Mouse (Mus musculus) liver, adult 2 months (tissue): ENCODE data around the gene Tpt1. TPM values are rescaled to one million over a fixed set of nuclear protein-coding genes. Genes with fewer than 3 reads are reported as not detected.
A peak's percentile ranks its signal among the peaks of the same experiment; 100 is the strongest.

ENCODE experiments used
- DNase-seq: peaks from one replicate; pipeline ENCODE4 v3.0.0-alpha.2; 2011; ENCODE audit warnings: low read depth, low spot score; ENCODE audit errors: extremely low read depth
- H3K27ac ChIP-seq: fragments of 200-500 bp; replicated peaks from 2 replicates; pipeline ENCODE4 v1.5.1; 2012; ENCODE audit warnings: low read depth, mild to moderate bottlenecking, control low read depth, inconsistent platforms, low read length; ENCODE audit not compliant: insufficient read depth
- H3K27me3 ChIP-seq: fragments of 200-500 bp; 2 replicates; pipeline ENCODE4 v1.6.1; 2012; ENCODE audit warnings: mild to moderate bottlenecking, moderate library complexity, low read length, inconsistent platforms; ENCODE audit not compliant: control insufficient read depth, insufficient read depth
- H3K36me3 ChIP-seq: fragments of 200-500 bp; 2 replicates; pipeline ENCODE4 v1.6.1; 2012; ENCODE audit warnings: low read length, inconsistent platforms; ENCODE audit not compliant: control insufficient read depth, insufficient read depth
- H3K4me1 ChIP-seq: fragments of 200-500 bp; 2 replicates; pipeline ENCODE4 v1.6.1; 2011; ENCODE audit warnings: low read length; ENCODE audit not compliant: control insufficient read depth, insufficient read depth
- H3K4me3 ChIP-seq: fragments of 200-500 bp; 2 replicates; pipeline ENCODE4 v1.5.1; 2011; ENCODE audit warnings: low read depth, mild to moderate bottlenecking, control low read depth, low read length, moderate library complexity; ENCODE audit not compliant: insufficient read depth
- H3K79me2 ChIP-seq: fragments of 200-500 bp; 2 replicates; pipeline ENCODE4 v1.6.1; 2012; ENCODE audit warnings: inconsistent platforms, mild to moderate bottlenecking, low read length, moderate library complexity; ENCODE audit not compliant: control insufficient read depth, insufficient read depth
- H3K9ac ChIP-seq: fragments of 200-500 bp; 2 replicates; pipeline ENCODE4 v1.6.1; 2012; ENCODE audit warnings: low read depth, mild to moderate bottlenecking, control low read depth, inconsistent platforms, low read length
- CTCF ChIP-seq: fragments of 200-500 bp; IDR thresholded peaks from 2 replicates; pipeline ENCODE4 v1.5.1; 2011; ENCODE audit warnings: low read depth, low read length, control low read depth
- POLR2A ChIP-seq: fragments of 200-500 bp; IDR thresholded peaks from 2 replicates; pipeline ENCODE4 v1.6.1; 2011; ENCODE audit warnings: low read length, control low read depth; ENCODE audit not compliant: insufficient read depth; ENCODE audit errors: extremely low read depth
- WGBS: fragments of 180-500 bp; shearing (Covaris S2); methylation state at CpG from one replicate; pipeline ENCODE4 v1.1.7; 2018; 5-methylcytosine and 5-hydroxymethylcytosine counted together
- polyA plus RNA-seq: library from polyadenylated mRNA; depleted of rRNA; stranded (reverse); fragments of >200 nt; gene quantifications from 2 replicates; pipeline ENCODE4 v1.2.3, GENCODE M21; 2012
- total RNA-seq: library from RNA; depleted of rRNA; stranded (reverse); fragments of >200 nt; gene quantifications from 2 replicates; pipeline ENCODE4 v1.2.3, GENCODE M21; 2014

Gene Tpt1
- total and polyA plus RNA-seq, 2 experiments, result 1,392 to 1,429 TPM

DNA sequence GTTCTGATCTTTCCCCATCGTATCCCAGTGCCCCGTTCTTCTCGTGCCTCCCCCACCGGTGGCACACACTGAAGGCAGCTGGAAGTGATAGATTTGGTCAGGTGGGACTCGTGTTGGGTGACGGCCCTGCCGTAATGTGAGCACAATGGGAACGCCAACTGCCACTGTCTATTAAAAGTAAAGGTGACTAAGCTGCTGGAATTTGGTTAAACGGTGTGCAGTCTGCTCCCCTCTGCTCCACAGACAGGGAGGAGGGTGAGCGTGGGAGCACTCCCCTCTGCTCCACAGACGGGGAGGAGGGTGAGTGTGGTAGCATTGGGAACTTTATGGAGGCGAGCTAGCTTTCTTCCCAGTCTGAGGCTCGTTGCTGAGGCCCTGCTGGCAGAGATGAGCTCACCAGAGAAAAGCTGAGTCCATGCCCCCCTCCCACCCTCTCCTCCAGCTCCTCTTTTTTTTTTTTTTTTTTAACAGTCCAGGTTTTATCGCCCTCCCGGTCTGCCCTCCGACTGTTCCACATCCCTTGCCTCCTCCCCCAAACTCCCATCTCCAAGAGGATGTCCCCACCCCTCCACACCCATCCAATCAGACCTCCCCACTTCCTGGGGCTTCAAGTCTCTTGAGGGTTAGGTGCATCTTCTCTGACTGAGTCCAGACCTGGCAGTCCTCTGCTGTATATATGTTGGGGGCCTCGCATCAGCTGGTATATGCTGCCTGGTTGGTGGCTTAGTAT is 10.5 kb downstream of the Tpt1 start:
- H3K4me1 ChIP-seq, result peaks cover 3% of the 10 kb centered on the region; the same call in 1 of the 2 replicates
- H3K27me3 ChIP-seq, result no peaks in the 10 kb centered on the region
- TF ChIP-seq CTCF, result no peak
- WGBS, result 72% methylated on average over 17 of the region's 17 CpGs
- DNase-seq, result no peak
- no peak overlapping the region for H3K9ac ChIP-seq
- H3K79me2 ChIP-seq, result no peaks in the 10 kb centered on the region
- no peak overlapping the region for H3K27ac ChIP-seq
- no peaks in the 10 kb centered on the region for H3K36me3 ChIP-seq
- no peak overlapping the region for H3K4me3 ChIP-seq

GRCm38 (mm10) chr14:75858181-75858580 is 13.3 kb downstream of the Tpt1 start:
- H3K4me1 ChIP-seq, result no peaks in the 10 kb centered on the region
- WGBS, result 67% methylated on average over 2 of the region's 2 CpGs
- H3K27me3 ChIP-seq, result no peaks in the 10 kb centered on the region
- H3K36me3 ChIP-seq, result no peaks in the 10 kb centered on the region
- no peak overlapping the region for H3K9ac ChIP-seq
- no peak overlapping the region for H3K27ac ChIP-seq
- DNase-seq, result no peak
- H3K79me2 ChIP-seq, result no peaks in the 10 kb centered on the region
- H3K4me3 ChIP-seq, result no peak overlapping the region
- TF ChIP-seq POLR2A (no peak), CTCF (no peak)

GRCm38 (mm10) chr14:75859619-75860018 is 14.7 kb downstream of the Tpt1 start:
- no peak for DNase-seq
- no peaks in the 10 kb centered on the region for H3K79me2 ChIP-seq
- no peaks in the 10 kb centered on the region for H3K36me3 ChIP-seq
- TF ChIP-seq CTCF, result no peak
- no peak for TF ChIP-seq POLR2A
- no peaks in the 10 kb centered on the region for H3K4me1 ChIP-seq
- no peak overlapping the region for H3K27ac ChIP-seq
- H3K4me3 ChIP-seq, result no peak overlapping the region
- H3K27me3 ChIP-seq, result no peaks in the 10 kb centered on the region
- H3K9ac ChIP-seq, result no peak overlapping the region
- 82% methylated on average over 2 of the region's 2 CpGs for WGBS

DNA sequence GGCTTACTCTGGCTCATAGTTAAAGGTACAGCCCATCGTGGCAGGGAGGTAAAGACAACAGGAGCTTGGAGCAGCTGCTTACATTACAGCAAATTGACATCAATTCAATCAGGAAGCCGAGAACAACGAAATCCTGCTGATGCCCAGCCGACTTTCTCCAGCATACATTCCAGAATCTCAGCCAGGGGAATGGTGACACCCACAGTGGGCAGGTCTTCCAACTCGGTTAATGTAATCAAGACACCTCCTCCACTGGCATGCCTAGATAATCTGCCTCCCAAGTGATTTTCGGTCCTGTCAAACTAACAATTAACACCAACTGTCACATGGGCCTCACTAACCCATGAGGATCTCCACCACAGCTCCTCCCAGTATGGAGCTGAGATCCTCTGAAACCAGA is 17.8 kb downstream of the Tpt1 start:
- no peak for TF ChIP-seq CTCF
- no peak for TF ChIP-seq POLR2A
- Histone ChIP-seq H3K9ac (no peak overlapping the region), H3K27me3 (no peaks in the 10 kb centered on the region), H3K27ac (no peak overlapping the region), H3K79me2 (no peaks in the 10 kb centered on the region), H3K36me3 (no peaks in the 10 kb centered on the region), H3K4me3 (no peak overlapping the region), H3K4me1 (no peaks in the 10 kb centered on the region)
- 95% methylated on average over 6 of the region's 6 CpGs for WGBS
- no peak for DNase-seq

DNA sequence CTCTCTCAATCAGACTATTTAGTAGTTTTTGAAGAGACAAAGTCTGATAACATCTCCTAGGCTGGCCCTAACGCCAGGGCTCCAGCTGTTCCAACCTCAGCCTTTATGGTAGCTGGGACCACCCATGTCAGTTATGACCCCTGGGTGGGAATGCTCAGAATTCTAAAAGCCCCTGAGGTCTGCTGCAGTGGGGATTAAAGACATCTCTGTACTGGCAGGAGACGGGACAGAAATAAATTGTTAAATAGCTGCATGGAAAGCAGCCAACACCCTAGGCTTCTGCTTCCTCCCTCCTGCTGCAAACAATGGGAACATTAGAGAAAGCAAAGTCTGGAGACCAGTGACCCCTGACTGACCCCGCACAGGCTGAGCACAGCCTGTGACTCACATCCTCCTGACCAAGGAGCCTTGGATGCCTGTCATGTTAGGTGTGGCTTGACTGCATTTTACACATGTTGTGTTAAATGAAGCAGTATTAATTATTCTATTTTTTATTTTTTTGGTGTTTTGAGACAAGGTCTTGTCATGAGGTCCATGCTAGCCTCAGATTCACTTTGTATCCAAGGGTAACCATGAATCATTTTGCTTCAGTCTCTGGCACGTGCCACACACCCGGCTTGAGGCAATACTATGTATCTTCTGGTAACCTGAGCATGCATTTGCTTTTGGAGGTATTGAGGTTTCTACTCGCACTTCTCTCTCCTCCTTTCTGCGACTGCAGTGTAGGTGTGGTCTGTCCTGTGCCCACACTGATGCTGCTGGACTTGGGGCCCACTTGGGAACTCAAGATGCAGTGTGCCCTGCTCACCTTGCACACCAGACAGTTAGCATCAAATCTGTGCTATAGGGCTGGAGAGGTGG is 18.9 kb downstream of the Tpt1 start:
- WGBS, result 45% methylated on average over 7 of the region's 7 CpGs
- peak; percentile 46 for DNase-seq

More for the DNA sequence above, 18.9 kb downstream of the Tpt1 start:
- Histone ChIP-seq H3K36me3 (no peaks in the 10 kb centered on the region), H3K27ac (peak overlapping the region; percentile 46; the same call in 1 of the 2 replicates), H3K27me3 (no peaks in the 10 kb centered on the region), H3K9ac (no peak overlapping the region), H3K4me3 (no peak overlapping the region), H3K79me2 (no peaks in the 10 kb centered on the region), H3K4me1 (no peaks in the 10 kb centered on the region)
- TF ChIP-seq POLR2A (no peak), CTCF (no peak)
